Mouse (Mus musculus): ENCODE measurements around the gene Nsmf. TPM values are rescaled to one million over a fixed set of nuclear protein-coding genes. Genes with fewer than 3 reads are reported as not detected.

Nsmf gene
- polyA plus RNA-seq, 1 experiment from 2014 or later = 44.3 TPM

DNA sequence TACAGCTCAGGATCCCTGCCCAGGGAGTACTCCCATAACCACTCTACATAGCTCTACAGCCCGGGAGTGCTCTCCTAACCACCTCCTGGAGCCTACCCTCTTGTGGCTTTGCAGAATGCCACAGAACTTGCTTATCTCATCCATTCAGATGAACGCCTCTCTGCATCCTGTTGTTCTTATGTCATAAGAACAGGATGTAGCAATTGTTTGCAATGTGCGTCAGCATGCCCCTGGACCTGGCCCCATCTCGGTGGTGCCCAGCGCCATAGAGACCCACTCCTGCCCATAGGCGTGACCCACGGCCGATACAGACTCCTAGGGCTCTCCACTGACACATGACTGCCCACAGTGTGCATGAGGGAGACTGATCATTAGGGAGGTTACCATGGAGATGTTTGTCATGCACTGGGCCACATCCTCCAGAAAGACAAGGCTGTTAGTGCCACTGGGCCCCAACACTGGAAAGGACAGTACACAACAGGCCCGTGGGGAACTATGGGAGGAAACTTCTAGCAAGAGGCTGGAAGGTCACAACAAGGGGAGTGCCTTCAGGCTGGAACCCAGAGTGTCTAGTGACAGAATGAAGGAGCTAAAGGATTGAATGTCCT is 57.1 kb downstream of the Nsmf start:
- Histone ChIP-seq H3K9ac (ENCODE audit: low read length) (no peak overlapping the region), H3K27me3 (replicated peaks; ENCODE audit: control insufficient read depth, insufficient read depth, low read length) (no peaks in the 10 kb centered on the region), H3K4me3 (ENCODE audit: low read depth, low read length) (no peak overlapping the region), H3K9me3 (ENCODE audit: control insufficient read depth, low read length) (no peaks in the 10 kb centered on the region), H3K4me1 (replicated peaks; ENCODE audit: control insufficient read depth, insufficient read depth, low read length) (no peaks in the 10 kb centered on the region), H3K27ac (ENCODE audit: low read depth) (peak overlapping the region; percentile 14), H3K36me3 (ENCODE audit: control insufficient read depth, insufficient read depth, low read length) (no peaks in the 10 kb centered on the region), H3K4me2 (ENCODE audit: low read length) (no peak overlapping the region)
- DNase-seq (ENCODE audit: low spot score) (no peak), ATAC-seq (replicated peaks; ENCODE audit: low FRiP score, low TSS enrichment, low read depth) (no peak)
- 60% methylated on average over 9 of the region's 9 CpGs for WGBS

Small RNA genes lying within 50 kb of the gene (microRNA-seq; reads per million reads assigned to microRNA genes)
- not detected for gene Gm24328
- gene Mir7664 = not detected

Other genes starting within 250 kb of the Nsmf start
- 83.0 and 85.5 TPM in 2 replicates for gene Ehmt1, start 134.7 kb upstream of the Nsmf start, polyA plus RNA-seq (2014; fragmentation: Nextera tagmentation; extraction: Ambion mirVana)
- gene Arrdc1, start 119.1 kb upstream of the Nsmf start, polyA plus RNA-seq (2014; fragmentation: Nextera tagmentation; extraction: Ambion mirVana) = 66.2 and 72.8 TPM in 2 replicates
- gene Zmynd19, start 104.6 kb upstream of the Nsmf start, polyA plus RNA-seq (2014; fragmentation: Nextera tagmentation; extraction: Ambion mirVana) = 13.0 and 18.1 TPM in 2 replicates
- gene Dph7, start 92.0 kb upstream of the Nsmf start, polyA plus RNA-seq (2014; fragmentation: Nextera tagmentation; extraction: Ambion mirVana) = 22.9 and 25.6 TPM in 2 replicates
- gene Mrpl41, start 79.3 kb upstream of the Nsmf start, polyA plus RNA-seq (2014; fragmentation: Nextera tagmentation; extraction: Ambion mirVana) = 143 and 147 TPM in 2 replicates
- gene Pnpla7, start 78.3 kb upstream of the Nsmf start, polyA plus RNA-seq (2014; fragmentation: Nextera tagmentation; extraction: Ambion mirVana) = 6.8 and 8.2 TPM in 2 replicates
- gene Entpd8, start 25.9 kb downstream of the Nsmf start, polyA plus RNA-seq (2014; fragmentation: Nextera tagmentation; extraction: Ambion mirVana) = 6.0 and 7.3 TPM in 2 replicates
- 2.3 and 5.7 TPM in 2 replicates for gene Noxa1, start 40.8 kb downstream of the Nsmf start, polyA plus RNA-seq (2014; fragmentation: Nextera tagmentation; extraction: Ambion mirVana)
- 8.2 and 13.2 TPM in 2 replicates for gene Nrarp, start 126.4 kb downstream of the Nsmf start, polyA plus RNA-seq (2014; fragmentation: Nextera tagmentation; extraction: Ambion mirVana)
- 14.4 and 18.1 TPM in 2 replicates for gene Tor4a, start 142.5 kb downstream of the Nsmf start, polyA plus RNA-seq (2014; fragmentation: Nextera tagmentation; extraction: Ambion mirVana)
- 99.1 and 107 TPM in 2 replicates for gene Nelfb, start 157.1 kb downstream of the Nsmf start, polyA plus RNA-seq (2014; fragmentation: Nextera tagmentation; extraction: Ambion mirVana)
- gene Stpg3, start 160.3 kb downstream of the Nsmf start, polyA plus RNA-seq (2014; fragmentation: Nextera tagmentation; extraction: Ambion mirVana) = 0.18 TPM in 1 of 2 replicates, not detected in the other
- 0.51 TPM in 1 of 2 replicates, not detected in the other for gene Fam166a, start 164.4 kb downstream of the Nsmf start, polyA plus RNA-seq (2014; fragmentation: Nextera tagmentation; extraction: Ambion mirVana)
- 524 and 576 TPM in 2 replicates for gene Tubb4b, start 170.3 kb downstream of the Nsmf start, polyA plus RNA-seq (2014; fragmentation: Nextera tagmentation; extraction: Ambion mirVana)
- gene Slc34a3, start 180.0 kb downstream of the Nsmf start, polyA plus RNA-seq (2014; fragmentation: Nextera tagmentation; extraction: Ambion mirVana) = 0.26 and 0.38 TPM in 2 replicates
- gene Rnf224, start 182.4 kb downstream of the Nsmf start, polyA plus RNA-seq (2014; fragmentation: Nextera tagmentation; extraction: Ambion mirVana) = not detected in 2 replicates
- gene Rnf208, start 187.9 kb downstream of the Nsmf start, polyA plus RNA-seq (2014; fragmentation: Nextera tagmentation; extraction: Ambion mirVana) = 15.7 and 18.7 TPM in 2 replicates
- gene Cysrt1, start 188.1 kb downstream of the Nsmf start, polyA plus RNA-seq (2014; fragmentation: Nextera tagmentation; extraction: Ambion mirVana) = 0.30 TPM in 1 of 2 replicates, not detected in the other
- gene AL732309.1, start 192.5 kb downstream of the Nsmf start, polyA plus RNA-seq (2014; fragmentation: Nextera tagmentation; extraction: Ambion mirVana) = 5.0 and 5.7 TPM in 2 replicates
- gene Tmem203, start 201.1 kb downstream of the Nsmf start, polyA plus RNA-seq (2014; fragmentation: Nextera tagmentation; extraction: Ambion mirVana) = 18.0 and 19.2 TPM in 2 replicates
- gene Tprn, start 208.3 kb downstream of the Nsmf start, polyA plus RNA-seq (2014; fragmentation: Nextera tagmentation; extraction: Ambion mirVana) = 6.5 and 7.8 TPM in 2 replicates
- 229 and 240 TPM in 2 replicates for gene Ssna1, start 218.1 kb downstream of the Nsmf start, polyA plus RNA-seq (2014; fragmentation: Nextera tagmentation; extraction: Ambion mirVana)
- 100 and 110 TPM in 2 replicates for gene Anapc2, start 218.1 kb downstream of the Nsmf start, polyA plus RNA-seq (2014; fragmentation: Nextera tagmentation; extraction: Ambion mirVana)
- not detected in 2 replicates for gene Tmem210, start 233.8 kb downstream of the Nsmf start, polyA plus RNA-seq (2014; fragmentation: Nextera tagmentation; extraction: Ambion mirVana)
- not detected in 2 replicates for gene Lrrc26, start 235.6 kb downstream of the Nsmf start, polyA plus RNA-seq (2014; fragmentation: Nextera tagmentation; extraction: Ambion mirVana)

Data from intestine, embryonic 14.5 days (tissue).